Mouse (Mus musculus) megakaryocyte, embryonic 14.5 days (primary cell): ENCODE measurements around the gene Sirpa.

Experiments
- FLI1 ChIP-seq: IDR thresholded peaks from 2 replicates; pipeline ENCODE4 v1.6.1; 2012; ENCODE audit warnings: low read length, inconsistent platforms, mixed read lengths
- GATA1 ChIP-seq: IDR thresholded peaks from 3 replicates; pipeline ENCODE4 v1.6.1; 2012; ENCODE audit warnings: mixed read lengths, low read length, inconsistent platforms, borderline replicate concordance

DNA sequence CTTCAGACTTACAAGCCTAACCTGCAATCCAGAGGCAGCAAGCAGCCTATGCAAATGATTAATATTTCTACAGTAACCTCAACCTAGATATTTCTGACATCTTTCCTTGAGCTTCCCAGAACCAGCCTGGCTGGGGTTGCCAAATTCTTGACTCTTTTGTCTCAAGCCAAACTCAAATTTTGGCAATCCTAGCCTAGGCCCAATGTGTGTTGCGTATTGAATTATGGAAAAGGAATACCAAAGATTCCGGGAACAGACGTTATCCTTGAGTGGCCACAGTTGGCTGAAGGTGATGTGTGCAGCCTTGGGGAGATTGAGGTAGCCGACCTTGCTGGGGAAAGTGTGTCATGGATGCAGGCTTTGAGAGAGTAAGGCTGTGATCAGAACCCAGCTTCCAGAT is 66.2 kb downstream of the Sirpa start:
- TF ChIP-seq GATA1 (no peak), FLI1 (no peak)
